Mouse (Mus musculus) brain, embryonic 14.5 days (tissue): ENCODE measurements around the gene Nlrp4a.
"Not testable (repeated sequence)": the region's sequence is repeated elsewhere in the genome, so short reads cannot be mapped to it uniquely, and the experiment has no call there.

Experiments
- CTCF ChIP-seq: fragments of 200-500 bp; IDR thresholded peaks from 2 replicates; pipeline ENCODE4 v1.5.1; 2012; ENCODE audit warnings: inconsistent platforms, mild to moderate bottlenecking, moderate library complexity, borderline replicate concordance; ENCODE audit not compliant: insufficient read depth, insufficient read length; ENCODE audit errors: extremely low read depth
- POLR2A ChIP-seq: fragments of 200-500 bp; IDR thresholded peaks from 2 replicates; pipeline ENCODE4 v1.6.1; 2012; ENCODE audit warnings: mild to moderate bottlenecking, inconsistent platforms, borderline replicate concordance; ENCODE audit not compliant: poor library complexity, insufficient read depth, insufficient read length, severe bottlenecking; ENCODE audit errors: extremely low read depth

DNA sequence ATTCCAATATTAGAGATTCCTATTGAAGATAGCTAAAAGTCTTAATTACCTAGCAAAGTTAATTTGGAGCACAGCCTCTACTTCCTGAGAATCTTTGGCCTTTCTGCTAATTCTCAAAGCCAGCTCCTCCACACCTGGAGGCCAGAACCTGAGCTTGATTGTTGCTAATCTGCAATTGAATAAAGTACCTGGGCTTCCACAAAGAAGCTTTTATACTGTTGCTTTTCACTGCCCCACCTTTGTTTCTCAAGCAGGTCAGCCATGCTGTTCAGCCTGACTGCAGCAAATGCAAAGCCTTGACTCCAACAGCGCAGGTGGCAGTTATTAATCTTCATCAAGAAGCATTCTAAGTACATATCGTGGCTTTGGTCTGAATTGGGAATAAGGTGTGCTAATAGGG lies 43.8 kb upstream of the Nlrp4a start:
- not testable (repeated sequence) for TF ChIP-seq CTCF, POLR2A
